Comparison of ENCODE assay signal across 8 mouse cellular contexts in genomic region chr5:51567659-51568058, GRCm38 (mm10). TPM values are rescaled to one million over a fixed set of nuclear protein-coding genes. Genes with fewer than 3 reads are reported as not detected.
A peak's percentile ranks its signal among the peaks of the same experiment; 100 is the strongest.
DNase-seq lines count a peak whose midpoint lies in the region; ATAC-seq and TF ChIP-seq lines count a peak whose summit lies in the region.
"Had no signal": no experiment of that assay in that cellular context is flagged by ENCODE, and none has a peak within 500 bp of the region (broad histone marks: within the 10 kb centered on the region; RNA-seq: fewer than 3 reads in every experiment).

Gene Ppargc1a (minus strand): TSS chr5:51567726.

- no peaks in the 10 kb centered on the region for H3K9me3 ChIP-seq in midbrain, postnatal 0 days (ENCODE audit: low read length)
- H3K9me3 ChIP-seq: megakaryocyte, embryonic 14.5 days had no signal

- peak within 1 kb of the TSS; percentile 7; the same call in 1 of the 2 replicates for H3K4me2 ChIP-seq in midbrain, postnatal 0 days (ENCODE audit: low read depth, low read length, poor library complexity, severe bottlenecking)

- no peak within 1 kb of the TSS for H3K9ac ChIP-seq in midbrain, postnatal 0 days (replicated peaks; ENCODE audit: low read length, poor library complexity, severe bottlenecking)

- no peak for ATAC-seq in midbrain, postnatal 0 days (ENCODE audit: low FRiP score)

- 36% methylated on average over 6 of the region's 6 CpGs for WGBS in midbrain, postnatal 0 days

- 0 out of 2 replicates have a peak, but pooled peaks cover 4% of the 10 kb centered on the region for H3K4me1 ChIP-seq in midbrain, postnatal 0 days (ENCODE audit: insufficient read depth, low read length)
- H3K4me1 ChIP-seq: megakaryocyte, embryonic 14.5 days had no signal

- intact Hi-C loops in heart, postnatal 25 days (cut with DNase I) = loop anchor here (2.0 kb wide), 1 partner anchor 23 kb away; no protein-coding TSS in a partner anchor

- no peaks in the 10 kb centered on the region for H3K27me3 ChIP-seq in midbrain, postnatal 0 days (ENCODE audit: insufficient read depth, low read length)
- H3K27me3 ChIP-seq: megakaryocyte, embryonic 14.5 days had no signal

- H3K4me3 ChIP-seq in layer of hippocampus, adult 2 months = no peak within 1 kb of the TSS; the same call in 1 of the 2 replicates
- no peak within 1 kb of the TSS for H3K4me3 ChIP-seq in midbrain, postnatal 0 days (ENCODE audit: low read depth, low read length)
- H3K4me3 ChIP-seq: megakaryocyte, embryonic 14.5 days had no signal

- no peaks in the 10 kb centered on the region for H3K36me3 ChIP-seq in midbrain, postnatal 0 days (ENCODE audit: insufficient read depth, low read length)

- no peak for DNase-seq in layer of hippocampus, adult 2 months (ENCODE audit: low spot score in 2 of 2)
- DNase-seq in layer of hippocampus, adult 11-12 months (ENCODE audit: low spot score) = no peak
- peak; percentile 67 for DNase-seq in gastrocnemius, adult 18-20 months (ENCODE audit: low spot score)
- no peak for DNase-seq in heart, postnatal 25 days (ENCODE audit: low spot score)
- peak; percentile 40 for DNase-seq in midbrain, postnatal 0 days (ENCODE audit: low spot score)
- no peak for DNase-seq in T-cell, adult 2 months (ENCODE audit: low spot score)
- DNase-seq in ovary, adult 18-20 months (ENCODE audit: low spot score) = no peak

- peak within 1 kb of the TSS; percentile 77 for H3K27ac ChIP-seq in layer of hippocampus, adult 2 months
- no peak within 1 kb of the TSS for H3K27ac ChIP-seq in midbrain, postnatal 0 days (ENCODE audit: low read depth, low read length)

- TF ChIP-seq CTCF in layer of hippocampus, adult 2 months (conservative IDR thresholded peaks at IDR 0.05) = no peak
- no peak for TF ChIP-seq CTCF in midbrain, postnatal 0 days (IDR thresholded peaks at IDR 0.05)

RNA-seq across cellular contexts. Expression of gene Ppargc1a, which starts in this region (rescaled TPM):
- total RNA-seq in layer of hippocampus, adult 2 months (2021) = 10 to 100 TPM; 40.9 to 41.8 TPM
- 10 to 100 TPM; 31.5 to 53.2 TPM for total RNA-seq in gastrocnemius, adult 18-20 months (2021)
- 100 to 1,000 TPM; 132 to 133 TPM for total RNA-seq in heart, postnatal 25 days (2021)
- 15.7 and 16.2 TPM in 2 replicates for total RNA-seq in midbrain, postnatal 0 days (2014; rRNA removed)
- 17.9 and 19.8 TPM in 2 replicates for polyA plus RNA-seq in midbrain, postnatal 0 days (2015; fragmentation: Nextera tagmentation; extraction: Ambion mirVana)

Comparison
In these comparisons a context has a peak if more than half of its experiments do, and no peak if none do; other contexts are left out.
1. DNase-seq: peak in gastrocnemius, adult 18-20 months (single experiment) and midbrain, postnatal 0 days (single experiment); none in layer of hippocampus, adult 2 months (0 of 2), layer of hippocampus, adult 11-12 months (single experiment), heart, postnatal 25 days (single experiment), T-cell, adult 2 months (single experiment) and ovary, adult 18-20 months (single experiment).